Mouse (Mus musculus): ENCODE results near the gene Plekha6. TPM values are rescaled to one million over a fixed set of nuclear protein-coding genes. Genes with fewer than 3 reads are reported as not detected.

Gene Plekha6
- polyA plus RNA-seq, 1 experiment from 2014 or later = not detected

DNA sequence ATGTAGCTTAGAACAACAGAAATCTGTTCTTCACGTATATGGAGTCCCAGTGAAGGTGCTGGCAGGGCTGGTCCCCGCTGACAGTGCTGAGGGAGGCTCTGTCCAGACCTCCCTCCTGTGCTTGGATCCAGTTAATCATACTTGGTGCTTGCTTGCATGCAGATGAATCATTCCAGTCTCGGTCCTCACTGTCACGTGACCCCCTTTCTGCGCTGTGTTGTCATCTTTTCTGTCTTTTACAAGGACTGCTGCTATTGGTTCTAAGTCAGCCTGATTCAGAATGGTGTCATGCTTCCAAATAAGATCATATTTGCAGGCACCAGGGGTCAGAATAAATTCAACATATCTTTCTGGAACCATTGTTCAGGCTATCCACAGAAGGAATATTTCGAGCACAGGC lies 127.9 kb downstream of the Plekha6 start:
- H3K4me3 ChIP-seq (ENCODE audit: inconsistent target) = no peak overlapping the region
- 91% methylated on average over 6 of the region's 6 CpGs for WGBS (ENCODE audit: missing documents)
- H3K79me2 ChIP-seq (ENCODE audit: inconsistent target) = no peaks in the 10 kb centered on the region
- H3K36me3 ChIP-seq (ENCODE audit: inconsistent target) = no peaks in the 10 kb centered on the region
- no peak overlapping the region for H3K27ac ChIP-seq

DNA sequence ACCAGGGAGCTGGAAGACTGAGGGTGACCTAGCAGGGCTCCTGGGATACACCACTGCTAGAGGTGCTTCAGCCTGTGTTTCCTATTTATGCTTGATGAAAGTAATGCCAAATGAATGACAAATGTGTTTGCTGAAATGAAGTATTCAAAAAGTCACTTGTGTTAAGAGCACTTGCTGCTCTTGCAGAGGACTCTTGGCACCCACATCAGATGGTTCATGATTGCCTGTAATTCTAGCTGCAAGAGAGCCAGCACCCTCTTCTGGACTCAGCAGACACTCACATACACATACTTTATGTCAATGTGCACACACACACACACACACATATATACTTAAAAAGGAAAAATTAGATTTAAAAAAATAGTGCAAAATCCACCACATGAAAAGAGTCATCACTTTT lies 128.6 kb downstream of the Plekha6 start:
- H3K79me2 ChIP-seq (ENCODE audit: inconsistent target) = no peaks in the 10 kb centered on the region
- no peaks in the 10 kb centered on the region for H3K36me3 ChIP-seq (ENCODE audit: inconsistent target)
- no peak overlapping the region for H3K4me3 ChIP-seq (ENCODE audit: inconsistent target)
- no peak overlapping the region for H3K27ac ChIP-seq

DNA sequence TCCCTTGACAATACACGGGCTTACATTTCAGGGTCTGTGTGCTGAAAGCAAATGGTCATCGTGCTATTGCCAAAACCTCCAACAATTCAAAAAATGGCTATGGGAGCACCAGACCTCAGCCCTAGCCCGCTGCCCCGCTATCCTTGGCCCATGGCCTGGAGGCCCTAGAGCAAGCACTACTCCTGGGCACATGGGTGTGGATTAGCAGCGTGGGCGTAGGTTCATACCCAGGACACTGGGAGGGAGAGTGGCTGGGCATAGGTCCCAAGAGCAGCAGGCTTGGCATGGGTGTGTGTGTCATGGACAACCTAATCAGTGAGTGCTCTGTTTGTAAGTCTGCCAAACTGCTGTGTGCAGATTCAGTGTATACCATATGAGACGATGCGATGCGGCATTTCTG lies 132.4 kb downstream of the Plekha6 start:
- Histone ChIP-seq H3K27ac (no peak overlapping the region), H3K4me3 (ENCODE audit: inconsistent target) (no peak overlapping the region), H3K79me2 (ENCODE audit: inconsistent target) (no peaks in the 10 kb centered on the region), H3K36me3 (ENCODE audit: inconsistent target) (no peaks in the 10 kb centered on the region)
- 96% methylated on average over 9 of the region's 9 CpGs for WGBS (ENCODE audit: missing documents)

DNA sequence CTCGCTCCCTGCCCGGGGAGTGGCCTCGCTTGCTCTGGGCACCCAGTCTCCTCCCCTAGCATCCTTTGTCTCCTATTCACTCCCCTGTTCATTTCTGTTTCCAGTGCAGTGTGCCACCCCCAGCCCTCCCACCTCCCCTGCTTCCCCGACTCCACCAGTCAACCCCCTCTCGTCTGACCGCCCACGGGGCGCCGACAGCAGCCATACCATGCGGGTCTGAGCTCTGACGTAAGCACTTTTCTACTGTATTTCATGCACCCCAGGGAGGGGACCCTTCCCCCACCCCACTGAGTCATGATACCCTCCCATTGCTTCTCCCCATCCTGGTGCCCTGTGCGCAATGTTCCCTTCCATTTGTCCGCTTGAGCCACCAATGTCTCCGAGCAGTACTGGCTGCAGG lies 134.8 kb downstream of the Plekha6 start:
- Histone ChIP-seq H3K27ac (no peak overlapping the region), H3K4me3 (ENCODE audit: inconsistent target) (no peak overlapping the region), H3K79me2 (ENCODE audit: inconsistent target) (no peaks in the 10 kb centered on the region), H3K36me3 (ENCODE audit: inconsistent target) (no peaks in the 10 kb centered on the region)
- 61% methylated on average over 14 of the region's 14 CpGs for WGBS (ENCODE audit: missing documents)

DNA sequence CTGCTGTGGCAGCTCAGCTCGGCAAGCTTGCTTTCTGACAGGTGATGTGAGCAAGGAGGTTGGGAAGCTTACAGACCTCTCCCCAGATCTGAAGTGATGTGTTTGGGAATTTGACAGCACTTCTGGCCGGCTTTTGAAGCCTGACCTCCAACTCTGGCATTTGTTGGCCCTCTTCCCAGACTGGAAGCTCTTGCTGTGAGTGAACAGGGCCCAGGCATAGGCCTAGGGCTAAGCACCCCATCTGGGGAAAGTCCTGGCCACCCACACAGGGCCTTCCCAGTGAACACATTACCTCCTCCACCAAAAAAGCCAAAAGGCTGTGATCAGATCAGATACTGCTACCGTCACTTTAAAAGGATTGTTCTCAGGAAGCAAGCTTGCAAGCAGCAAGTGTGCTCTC lies 138.5 kb downstream of the Plekha6 start:
- Histone ChIP-seq H3K36me3 (ENCODE audit: inconsistent target) (no peaks in the 10 kb centered on the region), H3K27ac (no peak overlapping the region), H3K4me3 (ENCODE audit: inconsistent target) (no peak overlapping the region), H3K79me2 (ENCODE audit: inconsistent target) (no peaks in the 10 kb centered on the region)
- 97% methylated on average over 3 of the region's 3 CpGs for WGBS (ENCODE audit: missing documents)

DNA sequence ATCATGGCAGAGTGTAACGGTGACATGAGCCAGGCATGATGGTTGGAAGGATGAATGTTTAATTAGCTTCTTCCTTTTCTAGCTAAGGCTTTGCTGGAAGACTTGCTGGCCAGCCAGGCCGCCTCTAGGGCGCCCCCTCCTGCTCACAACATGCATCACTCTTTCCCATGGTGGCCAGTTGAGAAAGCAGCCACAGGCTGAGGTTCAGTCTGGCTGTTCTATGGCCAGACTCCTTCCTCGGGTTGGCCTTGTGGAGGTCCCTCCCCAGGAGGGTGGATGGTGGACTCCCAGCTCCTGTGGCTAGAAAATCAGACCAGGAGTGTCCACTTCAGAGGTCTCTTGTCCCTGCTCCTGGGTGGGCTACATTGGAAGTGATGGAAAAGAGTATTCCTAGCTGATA lies 142.8 kb downstream of the Plekha6 start:
- H3K4me3 ChIP-seq (ENCODE audit: inconsistent target) = no peak overlapping the region
- no peaks in the 10 kb centered on the region for H3K79me2 ChIP-seq (ENCODE audit: inconsistent target)
- 13% methylated on average over 4 of the region's 4 CpGs for WGBS (ENCODE audit: missing documents)
- no peak overlapping the region for H3K27ac ChIP-seq
- H3K36me3 ChIP-seq (ENCODE audit: inconsistent target) = no peaks in the 10 kb centered on the region

DNA sequence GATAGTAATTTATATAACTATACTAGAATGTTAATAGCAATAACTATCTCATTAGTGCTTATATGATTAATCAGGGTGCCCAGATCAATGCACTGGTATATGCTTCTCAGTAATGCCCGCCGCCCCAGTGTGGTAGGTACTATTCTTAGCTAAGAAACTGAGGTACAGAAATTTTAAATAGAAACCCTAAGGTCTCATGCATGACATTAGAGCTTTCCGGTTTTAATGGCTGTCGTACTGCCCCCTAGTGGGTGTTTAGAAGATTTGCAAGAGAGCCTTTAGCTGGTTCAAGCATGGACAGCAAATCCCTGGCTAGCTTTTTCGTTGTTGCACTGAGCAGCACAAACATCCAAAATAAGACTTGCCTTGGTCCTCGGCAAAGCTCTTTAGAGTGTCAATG lies 143.3 kb downstream of the Plekha6 start:
- H3K4me3 ChIP-seq (ENCODE audit: inconsistent target) = no peak overlapping the region
- H3K36me3 ChIP-seq (ENCODE audit: inconsistent target) = no peaks in the 10 kb centered on the region
- no peak overlapping the region for H3K27ac ChIP-seq
- no peaks in the 10 kb centered on the region for H3K79me2 ChIP-seq (ENCODE audit: inconsistent target)
- 12% methylated on average over 6 of the region's 6 CpGs for WGBS (ENCODE audit: missing documents)

DNA sequence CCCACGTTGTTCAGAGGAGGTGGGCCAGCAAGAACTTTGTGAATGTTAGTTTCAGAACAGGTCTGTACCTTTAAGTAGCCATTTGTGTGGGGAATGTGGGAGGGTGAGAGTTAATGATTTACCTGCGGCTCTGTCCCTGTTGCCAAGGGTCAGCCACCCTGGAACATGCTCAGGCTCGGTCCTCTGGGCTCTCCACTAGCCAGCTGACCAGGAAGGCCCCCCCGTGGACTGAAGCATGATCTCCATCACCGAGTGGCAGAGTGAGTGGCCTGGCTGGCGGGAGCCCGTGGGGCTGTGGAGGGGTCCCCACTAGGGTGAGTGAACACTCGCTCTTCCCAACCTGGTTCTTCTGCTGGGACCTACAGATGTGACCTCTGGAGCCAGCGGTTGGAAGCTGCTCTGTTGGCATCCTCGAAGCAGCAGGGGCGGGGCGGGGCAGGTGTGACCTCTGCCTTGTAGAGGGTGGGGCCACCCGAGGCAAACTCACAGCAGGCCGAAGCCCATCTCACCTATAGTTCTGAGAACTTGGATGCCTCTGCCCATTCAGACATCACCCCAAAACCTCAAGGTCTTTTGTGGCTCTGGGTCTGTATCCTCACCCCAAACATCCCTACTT lies 145.8 kb downstream of the Plekha6 start, which contains the start of gene Golt1a:
Gene Golt1a (plus strand): TSS at position 149 of the 616 bp plus-strand sequence.
- Histone ChIP-seq H3K79me2 (ENCODE audit: inconsistent target) (no peaks in the 10 kb centered on the region), H3K27ac (no peak within 1 kb of the TSS), H3K4me3 (ENCODE audit: inconsistent target) (no peak within 1 kb of the TSS), H3K36me3 (ENCODE audit: inconsistent target) (no peaks in the 10 kb centered on the region)
- WGBS (ENCODE audit: missing documents) = 83% methylated on average over 14 of the region's 14 CpGs

DNA sequence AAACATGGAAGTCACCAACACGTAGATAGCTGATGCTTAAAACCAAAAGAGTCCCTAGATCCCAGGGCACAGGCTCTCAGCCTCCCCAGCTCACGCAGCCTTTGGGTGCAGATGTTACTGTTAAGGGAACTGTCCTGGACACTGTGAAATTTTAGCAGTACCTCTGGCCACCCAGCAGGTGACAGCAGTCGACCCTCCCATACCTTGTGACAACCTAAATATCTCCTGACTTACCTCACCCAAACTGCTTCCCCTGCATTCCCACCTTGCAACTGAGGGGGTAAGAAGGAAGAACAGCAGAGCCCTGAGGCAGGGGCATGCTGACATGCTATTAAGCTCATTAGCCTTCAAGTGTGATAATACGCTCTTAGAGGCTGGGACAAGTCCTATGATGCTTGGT lies 147.2 kb downstream of the Plekha6 start:
- H3K79me2 ChIP-seq (ENCODE audit: inconsistent target) = no peaks in the 10 kb centered on the region
- no peak overlapping the region for H3K4me3 ChIP-seq (ENCODE audit: inconsistent target)
- no peaks in the 10 kb centered on the region for H3K36me3 ChIP-seq (ENCODE audit: inconsistent target)
- 56% methylated on average over 4 of the region's 4 CpGs for WGBS (ENCODE audit: missing documents)
- H3K27ac ChIP-seq = no peak overlapping the region

DNA sequence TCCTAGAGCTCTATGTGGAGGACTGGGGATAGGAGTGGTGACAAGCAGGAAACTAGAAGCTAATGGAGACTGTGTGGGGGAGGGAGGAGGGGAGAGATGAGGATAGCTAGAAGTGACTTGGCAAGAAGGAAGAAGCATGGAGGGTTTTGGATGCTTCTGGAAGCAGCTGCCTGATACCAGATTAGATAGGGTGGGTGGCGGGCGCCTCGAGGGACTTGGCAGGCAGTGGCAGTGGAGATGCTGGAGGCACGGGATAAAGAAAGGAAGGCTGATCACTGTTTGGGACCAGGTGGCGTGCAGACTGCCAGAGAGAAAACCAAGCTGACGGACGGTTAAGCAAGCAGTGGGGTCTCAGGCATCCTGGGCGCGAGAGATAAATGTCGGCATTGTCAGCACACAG lies 147.9 kb downstream of the Plekha6 start:
- Histone ChIP-seq H3K36me3 (ENCODE audit: inconsistent target) (no peaks in the 10 kb centered on the region), H3K4me3 (ENCODE audit: inconsistent target) (no peak overlapping the region), H3K27ac (no peak overlapping the region), H3K79me2 (ENCODE audit: inconsistent target) (no peaks in the 10 kb centered on the region)
- WGBS (ENCODE audit: missing documents) = 71% methylated on average over 8 of the region's 10 CpGs

DNA sequence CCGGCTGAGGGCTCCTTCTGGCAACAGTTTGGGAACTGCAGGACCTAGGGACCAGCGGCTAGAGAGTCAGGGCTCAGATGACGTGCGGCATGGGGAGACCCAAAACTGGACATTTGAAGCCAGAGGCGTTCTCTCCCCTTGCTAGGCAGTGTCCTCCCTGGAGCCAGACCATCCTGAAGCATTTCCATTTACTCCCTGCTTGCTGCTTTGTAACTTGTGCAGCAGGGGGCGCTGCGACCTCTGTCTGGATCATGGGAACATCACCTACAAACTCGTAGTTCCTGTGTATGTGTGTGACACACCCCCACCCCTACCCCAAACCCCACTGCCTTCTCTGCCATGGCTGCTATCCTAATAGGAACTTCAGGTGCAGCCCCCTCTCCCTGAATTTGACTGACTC lies 150.4 kb downstream of the Plekha6 start:
- Histone ChIP-seq H3K36me3 (ENCODE audit: inconsistent target) (no peaks in the 10 kb centered on the region), H3K4me3 (ENCODE audit: inconsistent target) (no peak overlapping the region), H3K27ac (no peak overlapping the region), H3K79me2 (ENCODE audit: inconsistent target) (no peaks in the 10 kb centered on the region)
- WGBS (ENCODE audit: missing documents) = 30% methylated on average over 8 of the region's 8 CpGs

DNA sequence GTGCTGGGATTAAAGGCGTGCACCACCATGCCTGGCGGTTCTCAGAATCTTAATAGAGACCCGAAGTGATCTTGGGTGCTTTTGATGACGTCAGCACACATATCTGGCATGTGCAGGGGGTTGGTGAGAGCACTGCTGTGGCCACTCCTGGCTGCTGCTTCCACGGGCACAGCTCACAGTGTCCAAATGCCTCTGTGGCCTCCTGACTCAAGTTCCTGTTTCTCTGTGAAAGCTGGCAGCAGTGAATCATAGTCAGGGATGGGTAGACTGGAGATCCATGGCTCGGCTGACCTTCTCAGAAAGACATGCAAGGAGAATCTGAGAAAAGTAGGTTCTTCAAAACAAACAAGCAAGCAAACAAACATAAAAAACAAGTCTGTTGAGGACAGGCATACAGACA lies 151.8 kb downstream of the Plekha6 start:
- no peak overlapping the region for H3K4me3 ChIP-seq (ENCODE audit: inconsistent target)
- H3K36me3 ChIP-seq (ENCODE audit: inconsistent target) = no peaks in the 10 kb centered on the region
- H3K27ac ChIP-seq = no peak overlapping the region
- 54% methylated on average over 6 of the region's 6 CpGs for WGBS (ENCODE audit: missing documents)
- H3K79me2 ChIP-seq (ENCODE audit: inconsistent target) = no peaks in the 10 kb centered on the region

DNA sequence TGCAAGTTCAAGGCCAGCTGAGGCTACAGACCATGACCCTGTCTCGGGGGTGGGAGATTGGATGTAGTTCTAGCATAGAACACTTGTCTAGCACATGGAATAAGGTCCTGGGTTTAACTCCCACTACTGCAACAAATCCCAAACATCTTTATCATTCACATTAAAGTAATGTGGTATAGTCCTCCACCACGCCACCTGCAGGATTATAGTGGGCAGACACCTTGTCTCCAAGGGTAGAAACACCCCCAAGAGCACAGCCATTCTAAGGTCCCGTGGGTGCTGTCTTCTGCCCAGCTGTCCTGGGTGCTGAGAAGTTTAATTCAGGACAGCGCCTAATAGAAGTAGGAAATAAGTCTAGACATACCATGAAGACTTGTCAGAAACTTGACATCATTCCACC lies 152.6 kb downstream of the Plekha6 start:
- Histone ChIP-seq H3K4me3 (ENCODE audit: inconsistent target) (no peak overlapping the region), H3K27ac (no peak overlapping the region), H3K36me3 (ENCODE audit: inconsistent target) (no peaks in the 10 kb centered on the region), H3K79me2 (ENCODE audit: inconsistent target) (no peaks in the 10 kb centered on the region)
- WGBS (ENCODE audit: missing documents) = 79% methylated on average over 4 of the region's 4 CpGs

DNA sequence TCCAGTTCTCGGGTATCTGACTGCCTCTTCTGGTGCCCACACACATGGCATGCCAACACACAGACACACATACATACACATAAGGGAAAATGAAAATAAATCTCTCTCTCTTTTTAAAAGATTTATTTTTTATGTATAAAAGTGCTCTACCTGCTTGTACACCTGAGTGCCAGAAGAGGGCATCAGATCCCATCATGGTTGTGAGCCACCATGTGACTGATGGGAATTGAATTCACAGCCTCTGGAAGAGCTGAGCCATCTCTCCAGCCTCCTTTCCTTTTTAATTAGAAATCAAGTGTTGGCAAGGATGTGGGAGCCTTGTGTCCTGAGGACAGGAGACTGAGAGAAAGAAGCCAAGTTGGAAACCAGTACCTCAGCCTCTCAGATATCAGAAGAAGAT lies 153.1 kb downstream of the Plekha6 start:
- no peaks in the 10 kb centered on the region for H3K36me3 ChIP-seq (ENCODE audit: inconsistent target)
- no peaks in the 10 kb centered on the region for H3K79me2 ChIP-seq (ENCODE audit: inconsistent target)
- no peak overlapping the region for H3K27ac ChIP-seq
- no peak overlapping the region for H3K4me3 ChIP-seq (ENCODE audit: inconsistent target)
- 79% methylated on average over 1 of the region's 1 CpGs for WGBS (ENCODE audit: missing documents)

DNA sequence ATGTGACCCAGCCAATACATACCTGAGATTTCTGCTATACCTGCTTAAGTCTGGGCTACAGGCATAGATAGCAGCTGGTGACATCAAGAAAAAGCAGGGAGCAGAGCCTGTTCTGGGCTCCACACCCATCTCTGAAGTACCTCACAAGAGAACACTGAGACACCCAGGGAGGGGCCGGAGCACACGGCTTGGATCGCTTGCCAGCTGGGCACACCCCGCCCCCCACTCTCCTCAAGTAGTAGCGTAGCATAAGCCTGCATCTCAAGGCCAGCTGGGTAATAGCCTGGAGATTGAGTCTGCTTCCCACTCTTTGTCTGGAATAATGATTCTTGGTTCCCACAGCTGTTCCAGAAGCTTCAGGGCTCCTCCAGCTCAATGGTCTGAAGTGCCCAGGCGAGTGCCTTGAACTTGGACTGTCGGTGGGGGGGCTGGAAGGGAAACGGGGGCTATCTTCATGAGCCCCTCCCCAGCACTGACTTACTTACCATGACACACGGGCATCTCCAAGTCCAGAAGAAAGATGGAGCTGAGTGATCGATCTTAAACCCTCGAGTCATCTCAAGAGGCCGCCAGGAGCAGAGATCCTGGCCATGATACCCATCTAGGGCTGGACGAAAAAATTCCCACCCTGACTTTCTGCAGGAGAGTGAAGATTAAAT lies 157.4 kb downstream of the Plekha6 start, which contains the start of gene Kiss1:
Gene Kiss1 (plus strand): TSS at position 609 of the 659 bp plus-strand sequence.
- no peak within 1 kb of the TSS for H3K4me3 ChIP-seq (ENCODE audit: inconsistent target)
- WGBS (ENCODE audit: missing documents) = 87% methylated on average over 13 of the region's 13 CpGs
- no peaks in the 10 kb centered on the region for H3K36me3 ChIP-seq (ENCODE audit: inconsistent target)
- H3K27ac ChIP-seq = no peak within 1 kb of the TSS
- H3K79me2 ChIP-seq (ENCODE audit: inconsistent target) = no peaks in the 10 kb centered on the region

DNA sequence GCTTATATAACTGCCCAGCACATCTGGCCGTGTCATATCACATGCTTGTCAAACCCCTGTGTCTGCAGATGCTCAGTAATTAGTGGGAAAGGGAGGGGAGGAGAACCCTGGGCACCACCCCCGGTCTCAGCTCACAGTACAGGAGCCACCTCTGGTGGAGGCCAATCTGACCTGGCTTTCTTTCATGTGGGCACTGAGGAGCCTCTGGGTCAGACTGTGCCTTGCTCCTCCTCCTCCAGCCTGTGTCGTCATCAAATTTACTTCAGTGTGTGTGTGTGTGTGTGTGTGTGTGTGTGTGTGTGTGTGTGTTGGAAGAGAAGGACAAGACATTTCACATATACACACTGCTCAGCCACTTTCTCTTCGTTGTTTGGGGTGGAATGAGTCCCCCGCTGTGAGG lies 159.3 kb downstream of the Plekha6 start:
- WGBS (ENCODE audit: missing documents) = 59% methylated on average over 5 of the region's 5 CpGs
- H3K36me3 ChIP-seq (ENCODE audit: inconsistent target) = no peaks in the 10 kb centered on the region
- no peaks in the 10 kb centered on the region for H3K79me2 ChIP-seq (ENCODE audit: inconsistent target)

More for the DNA sequence above, 159.3 kb downstream of the Plekha6 start:
- H3K27ac ChIP-seq = no peak overlapping the region
- no peak overlapping the region for H3K4me3 ChIP-seq (ENCODE audit: inconsistent target)

All from macrophage (primary cell).